ENCODE assay signal across 8 mouse cellular contexts in the genomic region with DNA sequence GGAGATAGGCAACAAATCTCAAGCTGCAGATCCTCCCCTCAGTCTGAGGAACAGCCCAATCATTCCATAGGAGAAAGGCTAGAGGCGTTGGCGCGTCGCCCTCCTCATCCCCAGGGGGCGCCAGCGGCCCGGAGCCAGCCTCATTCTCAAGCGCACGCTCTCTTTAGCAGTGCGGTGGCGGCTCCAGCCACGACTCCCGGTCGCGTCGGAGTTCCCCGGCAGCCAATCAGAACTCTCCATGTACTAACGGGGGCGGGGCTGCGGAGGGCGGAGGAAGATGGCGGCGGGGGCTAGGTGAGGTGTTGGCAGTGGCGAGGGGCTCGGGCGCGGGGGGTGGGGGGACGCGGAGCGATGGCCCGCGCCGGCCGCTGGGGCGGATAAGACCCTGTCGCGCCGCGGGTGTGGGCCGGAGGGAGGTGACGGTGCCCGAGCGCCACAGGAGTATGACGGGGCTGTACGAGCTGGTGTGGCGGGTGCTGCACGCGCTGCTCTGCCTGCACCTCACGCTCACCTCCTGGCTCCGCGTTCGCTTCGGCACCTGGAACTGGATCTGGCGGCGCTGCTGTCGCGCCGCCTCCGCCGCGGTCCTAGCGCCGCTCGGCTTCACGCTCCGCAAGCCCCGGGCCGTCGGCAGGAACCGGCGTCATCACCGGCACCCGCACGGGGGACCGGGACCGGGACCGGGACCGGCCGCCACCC. TPM values are rescaled to one million over a fixed set of nuclear protein-coding genes. Genes with fewer than 3 reads are reported as not detected.
DNase-seq lines count a peak whose midpoint lies in the region; ATAC-seq and TF ChIP-seq lines count a peak whose summit lies in the region.

Gene Nus1 (plus strand): TSS at position 249 of the 699 bp plus-strand sequence.

- no peaks in the 10 kb centered on the region for H3K9me3 ChIP-seq in MEL (replicated peaks; ENCODE audit: insufficient read depth, low read length)
- H3K9me3 ChIP-seq in lung, embryonic 16.5 days (ENCODE audit: control insufficient read depth, low read length): no peaks in the 10 kb centered on the region

- peak; percentile 94 to 96 for ATAC-seq in hematopoietic stem cell, adult 5-6 weeks (replicated peaks in 1 of 2; ENCODE audit: insufficient read depth in 1 of 2, low FRiP score in 2 of 2, low TSS enrichment in 1 of 2, low read depth in 1 of 2, poor library complexity in 2 of 2, severe bottlenecking in 2 of 2)
- peak; percentile 99 for ATAC-seq in lung, embryonic 16.5 days (ENCODE audit: low read depth)

- peaks cover 8 to 12% of the 10 kb centered on the region in 2 experiments for H3K4me1 ChIP-seq in MEL (ENCODE audit: control insufficient read depth in 1 of 2, insufficient read depth in 2 of 2, low read length in 2 of 2)
- peaks cover 2% of the 10 kb centered on the region; the same call in 1 of the 2 replicates for H3K4me1 ChIP-seq in cerebellum, adult 2 months (ENCODE audit: control insufficient read depth, insufficient read depth, low read length)
- peaks cover 16% of the 10 kb centered on the region for H3K4me1 ChIP-seq in lung, embryonic 16.5 days (replicated peaks; ENCODE audit: control insufficient read depth, insufficient read depth, low read length)

- H3K27ac ChIP-seq in MEL (ENCODE audit: control insufficient read depth, low read depth, low read length): peak within 1 kb of the TSS; percentile 62
- peak within 1 kb of the TSS; percentile 64 for H3K27ac ChIP-seq in cerebellum, adult 2 months (ENCODE audit: insufficient read depth, low read length)
- peak within 1 kb of the TSS; percentile 93 for H3K27ac ChIP-seq in lung, embryonic 16.5 days (ENCODE audit: low read length)

- peaks cover 46% of the 10 kb centered on the region for H3K79me2 ChIP-seq in MEL (ENCODE audit: control insufficient read depth, insufficient read depth, low read length, poor library complexity)

- WGBS in cerebellum, adult 2 months: 1% methylated on average over 79 of the region's 79 CpGs
- WGBS in lung, embryonic 16.5 days: under 1% methylated on average over 70 of the region's 79 CpGs

- TF ChIP-seq CTCF in MEL (IDR thresholded peaks at IDR 0.05 in 2 of 3, conservative IDR thresholded peaks at IDR 0.05 in 1 of 3; ENCODE audit: control insufficient read depth in 1 of 3, insufficient read depth in 1 of 3, low read depth in 2 of 3, low read length in 3 of 3, poor library complexity in 1 of 3, severe bottlenecking in 1 of 3): peak; percentile 68 to 93 (median 92)
- peak; percentile 74 for TF ChIP-seq CTCF in cerebellum, adult 2 months (IDR thresholded peaks at IDR 0.05; ENCODE audit: borderline replicate concordance, insufficient read depth, low read depth, low read length)

- peak; percentile 77 to 97; a peak in 3 of 4 replicates for TF ChIP-seq POLR2A in MEL (IDR thresholded peaks at IDR 0.05; ENCODE audit: control insufficient read depth in 1 of 2, insufficient read depth in 1 of 2, low read depth in 1 of 2, low read length in 2 of 2, poor library complexity in 1 of 2)
- peak; percentile 35; the same call in 1 of the 2 replicates for TF ChIP-seq POLR2A in cerebellum, adult 2 months (IDR thresholded peaks at IDR 0.05; ENCODE audit: borderline replicate concordance, insufficient read depth, low read length)

- no peak for TF ChIP-seq RAD21 in MEL (IDR thresholded peaks at IDR 0.05; ENCODE audit: low read depth, low read length)

- DNase-seq in MEL (ENCODE audit: low read depth, low spot score): peak; percentile 98
- DNase-seq in cerebellum, adult 2 months: peak; percentile 98
- peak; percentile 96 for DNase-seq in forelimb bud, embryonic 11.5 days (ENCODE audit: low read depth, low spot score)
- DNase-seq in layer of hippocampus, adult 9-10 months (ENCODE audit: low spot score): peak; percentile 92
- DNase-seq in ovary, postnatal 10 days (ENCODE audit: low spot score): peak; percentile 90
- DNase-seq in thymus, postnatal 10 days (ENCODE audit: low spot score in 2 of 2): peak; percentile 95 to 97

- H3K4me3 ChIP-seq in MEL (ENCODE audit: control insufficient read depth in 1 of 2, insufficient read depth in 1 of 2, low read depth in 2 of 2, low read length in 2 of 2): peak within 1 kb of the TSS; percentile 89 to 99
- H3K4me3 ChIP-seq in cerebellum, adult 2 months (replicated peaks; ENCODE audit: insufficient read depth, low read depth, low read length): peak within 1 kb of the TSS; percentile 68
- peak within 1 kb of the TSS; percentile 100 for H3K4me3 ChIP-seq in lung, embryonic 16.5 days (ENCODE audit: low read length)

- no peak for TF ChIP-seq EP300 in MEL (IDR thresholded peaks at IDR 0.05; ENCODE audit: low read depth in 1 of 2, low read length in 2 of 2)

- peaks cover 0 to 28% of the 10 kb centered on the region in 2 experiments; a peak in 3 of 4 replicates for H3K36me3 ChIP-seq in MEL (ENCODE audit: control insufficient read depth in 1 of 2, insufficient read depth in 2 of 2, low read length in 2 of 2)
- peaks cover 2% of the 10 kb centered on the region; the same call in 1 of the 2 replicates for H3K36me3 ChIP-seq in lung, embryonic 16.5 days (ENCODE audit: control insufficient read depth, insufficient read depth, low read length)

- H3K9ac ChIP-seq in MEL (ENCODE audit: control insufficient read depth, low read depth, low read length, poor library complexity, severe bottlenecking): peak within 1 kb of the TSS; percentile 85
- H3K9ac ChIP-seq in lung, embryonic 16.5 days (ENCODE audit: low read length): peak within 1 kb of the TSS; percentile 95

- H3K4me2 ChIP-seq in lung, embryonic 16.5 days (ENCODE audit: low read depth, low read length): peak within 1 kb of the TSS; percentile 87

- no peaks in the 10 kb centered on the region for H3K27me3 ChIP-seq in MEL (ENCODE audit: control insufficient read depth in 1 of 2, insufficient read depth in 2 of 2, low read length in 2 of 2)
- H3K27me3 ChIP-seq in cerebellum, adult 2 months (ENCODE audit: control insufficient read depth, insufficient read depth, low read length): no peaks in the 10 kb centered on the region
- H3K27me3 ChIP-seq in lung, embryonic 16.5 days (ENCODE audit: control insufficient read depth, insufficient read depth, low read depth, low read length): no peaks in the 10 kb centered on the region

TF ChIP-seq in MEL, 35 proteins besides CTCF, POLR2A, EP300 and RAD21 (continues in another document):
- TF ChIP-seq SIN3A (IDR thresholded peaks at IDR 0.05; ENCODE audit: low read length): peak; percentile 61; the same call in 1 of the 2 replicates
- 0 out of 2 replicates have a peak, but pooled peaks have one; percentile 22 for TF ChIP-seq GATA1 (IDR thresholded peaks at IDR 0.05; ENCODE audit: low read depth, low read length)
- TF ChIP-seq E2F4 (IDR thresholded peaks at IDR 0.05; ENCODE audit: borderline replicate concordance, low read depth, low read length): no peak
- TF ChIP-seq KAT2A (conservative IDR thresholded peaks at IDR 0.05; ENCODE audit: low read depth, low read length): no peak; the same call in 1 of the 2 replicates
- TF ChIP-seq MYC (IDR thresholded peaks at IDR 0.05; ENCODE audit: low read depth, low read length): no peak
- TF ChIP-seq POLR2AphosphoS5 (IDR thresholded peaks at IDR 0.05; ENCODE audit: borderline replicate concordance, low read depth, low read length): no peak
- no peak for TF ChIP-seq ZC3H11A (IDR thresholded peaks at IDR 0.05; ENCODE audit: low read depth, low read length)
- TF ChIP-seq ELF1 (IDR thresholded peaks at IDR 0.05; ENCODE audit: low read depth, low read length): peak; percentile 47; the same call in 1 of the 2 replicates
- peak; percentile 89 for TF ChIP-seq HCFC1 (IDR thresholded peaks at IDR 0.05; ENCODE audit: low read depth, low read length)
- no peak for TF ChIP-seq RCOR1 (IDR thresholded peaks at IDR 0.05; ENCODE audit: low read depth, low read length)
- TF ChIP-seq JUND (IDR thresholded peaks at IDR 0.05; ENCODE audit: low read depth, low read length): no peak
- TF ChIP-seq TCF12 (IDR thresholded peaks at IDR 0.05; ENCODE audit: low read depth, low read length): peak; percentile 76
- TF ChIP-seq ZMIZ1 (IDR thresholded peaks at IDR 0.05; ENCODE audit: low read depth, low read length): no peak
- no peak for TF ChIP-seq MEF2A (IDR thresholded peaks at IDR 0.05; ENCODE audit: extremely low read depth, insufficient replicate concordance, low read depth, low read length, poor library complexity, severe bottlenecking)
- TF ChIP-seq GABPA (IDR thresholded peaks at IDR 0.05; ENCODE audit: low read depth, low read length): peak; percentile 83; the same call in 1 of the 2 replicates
- peak; percentile 49; the same call in 1 of the 2 replicates for TF ChIP-seq NELFE (IDR thresholded peaks at IDR 0.05; ENCODE audit: low read depth, low read length)
- TF ChIP-seq POLR2AphosphoS2 (IDR thresholded peaks at IDR 0.05; ENCODE audit: low read length): no peak
- 0 out of 2 replicates have a peak, but pooled peaks have one; percentile 2 for TF ChIP-seq MXI1 (IDR thresholded peaks at IDR 0.05; ENCODE audit: low read depth, low read length)
- no peak for TF ChIP-seq UBTF (IDR thresholded peaks at IDR 0.05; ENCODE audit: borderline replicate concordance, insufficient read depth, low read depth, low read length)
- no peak for TF ChIP-seq ZKSCAN1 (IDR thresholded peaks at IDR 0.05; ENCODE audit: low read depth, low read length)
- TF ChIP-seq TAL1 (IDR thresholded peaks at IDR 0.05; ENCODE audit: low read length): no peak
- TF ChIP-seq USF1 (IDR thresholded peaks at IDR 0.05; ENCODE audit: low read depth, low read length): no peak
- TF ChIP-seq MAFK (IDR thresholded peaks at IDR 0.05; ENCODE audit: borderline replicate concordance, low read depth, low read length): no peak
- no peak for TF ChIP-seq CHD2 (IDR thresholded peaks at IDR 0.05; ENCODE audit: low read length)
- no peak; the same call in 1 of the 2 replicates for TF ChIP-seq MAX (IDR thresholded peaks at IDR 0.05; ENCODE audit: low read length)
- TF ChIP-seq TBP (IDR thresholded peaks at IDR 0.05; ENCODE audit: low read depth, low read length): peak; percentile 61; the same call in 1 of the 2 replicates
- no peak for TF ChIP-seq MAZ (IDR thresholded peaks at IDR 0.05; ENCODE audit: low read depth, low read length)
- no peak for TF ChIP-seq ETS1 (IDR thresholded peaks at IDR 0.05; ENCODE audit: low read depth, low read length)
- no peak for TF ChIP-seq CHD1 (IDR thresholded peaks at IDR 0.05; ENCODE audit: low read depth, low read length)
- TF ChIP-seq ZNF384 (IDR thresholded peaks at IDR 0.05; ENCODE audit: low read depth, low read length): no peak

RNA-seq across cellular contexts. Expression of gene Nus1, which starts in this region (rescaled TPM):
- 24.8 and 25.6 TPM in 2 replicates for total RNA-seq in MEL (2012; rRNA removed)
- polyA plus RNA-seq in MEL (2012; ENCODE audit: insufficient read depth in 1 of 2, insufficient read length in 2 of 2, low read depth in 1 of 2, low replicate concordance in 2 of 2, missing spikeins in 1 of 2): 10 to 100 TPM; 43.5 to 52.4 TPM
- polyA plus RNA-seq in cerebellum, adult 2 months (2012; rRNA removed): 25.3 and 28.5 TPM in 2 replicates
- total RNA-seq in hematopoietic stem cell, adult 5-6 weeks (2017): 25.8 and 29.3 TPM in 2 replicates
- 7.9 and 10.3 TPM in 2 replicates for polyA plus RNA-seq in lung, embryonic 16.5 days (2015; fragmentation: Nextera tagmentation; extraction: Ambion mirVana)

Comparison
In these comparisons a context has a peak if more than half of its experiments do, and no peak if none do; other contexts are left out.
1. Peak in every context shown above with its lines: DNase-seq, ATAC-seq, H3K4me3 ChIP-seq and H3K27ac ChIP-seq.